Mouse (Mus musculus) Patski (cell line): ENCODE measurements around the gene Dclk2. TPM values are rescaled to one million over a fixed set of nuclear protein-coding genes. Genes with fewer than 3 reads are reported as not detected.
A peak's percentile ranks its signal among the peaks of the same experiment; 100 is the strongest.

Experiments
- ATAC-seq: fragments of 100-300 bp; one replicate; pipeline ENCODE4 v1.8.0; 2021
- CTCF ChIA-PET: fragments of 350-600 bp; sonication (Branson Sonifier 250); formaldehyde crosslinking; loops from one replicate; lab custom pipeline; 2022; ENCODE audit warnings: inconsistent platforms; lab: Charles Lee
- POLR2A ChIA-PET: fragments of 350-600 bp; sonication (Branson Sonifier 250); formaldehyde crosslinking; loops from one replicate; lab custom pipeline; 2022; ENCODE audit warnings: antibody characterized with exemption, inconsistent platforms; lab: Charles Lee
- DNase-seq: peaks from one replicate; pipeline ENCODE4 v3.0.0-alpha.2; 2011; ENCODE audit warnings: low read depth, low spot score
- H3K27me3 ChIP-seq: fragments of 371-371 bp; one replicate; pipeline ENCODE4 v1.5.1; 2021
- CTCF ChIP-seq: fragments of 100-300 bp; IDR thresholded peaks from one replicate; pipeline ENCODE4 v1.5.1; 2021
- in situ Hi-C: fragments of 300-500 bp; cut with MboI; formaldehyde crosslinking; loops from 3 replicates; pipeline ENCODE4 v1.11.1; 2018; ENCODE audit warnings: low pct_unique_long_range_greater_than_20kb, mixed read lengths
- polyA plus RNA-seq: library from polyadenylated mRNA; unstranded; gene quantifications from one replicate; pipeline ENCODE4 v1.2.3, GENCODE M21; 2021

Dclk2 gene
- polyA plus RNA-seq, 1 experiment from 2014 or later, result 21.2 TPM

DNA sequence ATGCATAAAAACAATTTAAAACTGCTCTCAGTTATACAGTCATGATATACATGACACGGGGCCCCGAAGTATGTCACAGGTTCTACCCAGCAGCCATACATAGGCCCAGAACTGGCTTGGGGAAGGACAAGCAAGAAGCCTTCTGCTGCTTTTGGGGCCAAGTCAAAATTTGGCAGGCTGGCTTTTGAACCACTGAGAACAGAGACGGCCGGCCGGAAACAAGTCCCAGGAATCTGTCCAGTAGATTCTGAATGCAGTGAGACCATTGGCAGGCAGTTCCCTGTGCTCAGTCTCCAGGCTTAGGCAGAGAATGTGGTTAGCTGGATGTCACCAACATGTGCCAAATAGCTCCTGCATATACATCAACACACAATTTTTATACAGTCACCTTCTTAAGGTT lies 130.9 kb downstream of the Dclk2 start:
- POLR2A ChIA-PET, result no interaction called here
- CTCF ChIA-PET, result interaction anchor here (0.8 to 3.0 kb wide), 9 partner anchors 12 to 463 kb away, joined by 3 to 11 read pairs (median 3); no protein-coding TSS in a partner anchor
- TF ChIP-seq CTCF, result no peak
- no peak for ATAC-seq
- in situ Hi-C loops, result no loop called here
- no peak for DNase-seq
- no peaks in the 10 kb centered on the region for H3K27me3 ChIP-seq

DNA sequence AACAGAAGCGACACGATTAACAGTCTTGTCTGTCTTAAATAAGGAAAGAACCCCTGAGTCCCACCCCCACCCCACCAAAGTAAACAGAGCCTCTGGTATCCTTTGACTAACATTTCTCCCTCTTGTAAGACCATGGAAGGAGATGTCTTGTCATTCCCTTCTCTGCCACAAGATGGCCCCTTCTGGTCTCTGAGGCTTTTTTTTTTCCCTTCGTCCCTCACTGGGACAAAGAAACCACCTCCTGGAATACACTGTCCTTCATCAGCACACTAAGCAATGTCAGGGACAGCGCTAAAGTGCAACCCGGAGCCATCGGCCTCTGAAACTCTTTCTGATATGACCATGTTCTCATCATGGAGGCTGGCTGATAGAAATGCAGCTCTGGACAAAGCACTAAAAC lies 131.9 kb downstream of the Dclk2 start:
- ChIA-PET CTCF (interaction anchor here (0.7 to 3.0 kb wide), 10 partner anchors 9 to 190 kb away, joined by 3 to 11 read pairs (median 3); no protein-coding TSS in a partner anchor), POLR2A (no interaction called here)
- ATAC-seq, result no peak
- in situ Hi-C loops, result no loop called here
- no peak for TF ChIP-seq CTCF
- DNase-seq, result no peak
- H3K27me3 ChIP-seq, result no peaks in the 10 kb centered on the region

DNA sequence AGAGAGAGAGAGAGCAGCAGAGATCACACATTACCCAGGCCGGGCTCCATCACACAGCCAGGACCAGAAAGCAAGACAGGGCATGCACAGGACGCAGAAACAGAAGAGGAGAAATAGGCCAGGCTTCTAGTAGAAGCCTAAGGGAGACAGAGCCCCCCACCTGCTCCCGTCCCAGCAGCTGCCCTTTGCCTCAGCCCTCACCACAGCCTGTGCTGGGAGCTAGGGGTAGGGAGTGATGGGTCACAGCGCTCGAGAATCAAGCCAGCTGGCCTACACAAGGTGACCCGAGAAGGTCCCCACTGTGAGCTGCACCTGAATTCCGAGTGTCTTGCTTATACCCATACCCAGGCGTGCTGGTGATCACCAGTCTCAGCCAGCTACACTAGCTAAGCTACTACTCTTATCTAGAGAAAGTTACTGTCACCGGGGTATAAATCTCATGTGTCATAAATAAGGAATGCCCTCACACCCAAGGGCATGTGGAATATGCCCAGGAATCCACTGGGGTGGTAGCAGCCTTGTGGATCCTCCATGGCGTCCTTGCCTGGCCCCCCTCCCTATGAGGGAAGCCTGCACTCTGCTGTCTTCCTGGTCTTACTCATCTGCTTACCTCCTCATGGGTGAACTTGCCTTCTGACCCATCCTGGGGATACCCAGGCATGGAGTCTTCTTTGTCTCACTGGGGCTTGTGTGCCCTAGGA lies 133.1 kb downstream of the Dclk2 start:
- POLR2A ChIA-PET, result no interaction called here
- in situ Hi-C loops, result no loop called here

DNA sequence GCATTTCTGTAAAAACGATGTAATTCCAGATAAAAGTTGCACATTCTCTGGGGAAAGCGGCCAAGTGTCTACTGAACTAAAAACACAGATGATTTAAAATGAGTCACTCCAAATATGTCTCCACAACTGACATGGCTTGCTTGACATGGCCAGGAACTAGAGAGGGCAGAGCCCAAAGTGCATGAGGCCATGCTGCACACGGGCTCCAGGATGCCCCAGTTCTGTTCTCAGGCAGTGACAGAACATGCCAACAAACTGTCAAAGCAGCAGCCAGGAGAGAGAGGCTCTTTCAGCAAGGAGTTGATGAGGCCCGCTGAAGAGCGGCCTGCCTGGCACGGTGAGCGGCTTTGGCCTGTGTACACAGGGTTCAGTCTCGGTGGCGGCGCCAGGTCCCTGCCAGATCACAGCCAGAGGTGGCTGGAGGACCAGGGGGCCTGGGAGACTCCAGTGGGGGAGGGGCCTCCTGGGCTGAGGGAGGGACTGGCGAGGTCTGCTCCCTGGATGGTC lies 133.8 kb downstream of the Dclk2 start:
- DNase-seq (no peak), ATAC-seq (peak; percentile 6)
- no peaks in the 10 kb centered on the region for H3K27me3 ChIP-seq
- in situ Hi-C loops, result no loop called here
- ChIA-PET POLR2A (no interaction called here), CTCF (interaction anchor here (1.3 to 2.1 kb wide), 2 partner anchors 11 to 26 kb away, joined by 7 to 9 read pairs; no protein-coding TSS in a partner anchor)
- no peak for TF ChIP-seq CTCF

More for the DNA sequence above, 133.1 kb downstream of the Dclk2 start:
- H3K27me3 ChIP-seq, result no peaks in the 10 kb centered on the region
- peak; percentile 70 for ATAC-seq
- CTCF ChIA-PET, result interaction anchor here (0.7 to 3.0 kb wide), 6 partner anchors 10 to 26 kb away, joined by 3 to 11 read pairs (median 8); no protein-coding TSS in a partner anchor
- TF ChIP-seq CTCF, result no peak
- no peak for DNase-seq

DNA sequence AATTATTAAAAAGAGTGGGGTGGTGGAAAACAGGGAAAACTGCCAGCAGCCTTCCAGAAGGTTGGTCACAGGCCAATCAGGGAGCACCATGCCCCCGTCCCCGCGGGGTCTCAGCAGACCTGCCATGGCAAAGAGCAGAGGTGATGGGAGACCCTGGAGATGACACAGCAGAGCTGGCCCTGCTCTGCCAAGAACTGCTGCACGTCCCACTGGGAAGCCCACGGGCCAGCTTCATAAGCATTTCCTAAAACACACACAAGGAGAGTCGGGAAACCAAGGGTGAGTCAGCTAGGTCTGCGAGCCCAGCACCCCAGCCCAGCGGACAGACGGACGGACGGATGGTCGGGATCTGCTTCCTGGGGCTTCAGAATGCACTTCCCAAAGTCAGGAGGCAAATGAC lies 134.4 kb downstream of the Dclk2 start:
- TF ChIP-seq CTCF, result no peak
- POLR2A ChIA-PET, result no interaction called here
- in situ Hi-C loops, result no loop called here
- CTCF ChIA-PET, result interaction anchor here (0.5 kb wide), 1 partner anchor 612 kb away, joined by 3 read pairs; no protein-coding TSS in a partner anchor
- ATAC-seq (no peak), DNase-seq (no peak)
- no peaks in the 10 kb centered on the region for H3K27me3 ChIP-seq

DNA sequence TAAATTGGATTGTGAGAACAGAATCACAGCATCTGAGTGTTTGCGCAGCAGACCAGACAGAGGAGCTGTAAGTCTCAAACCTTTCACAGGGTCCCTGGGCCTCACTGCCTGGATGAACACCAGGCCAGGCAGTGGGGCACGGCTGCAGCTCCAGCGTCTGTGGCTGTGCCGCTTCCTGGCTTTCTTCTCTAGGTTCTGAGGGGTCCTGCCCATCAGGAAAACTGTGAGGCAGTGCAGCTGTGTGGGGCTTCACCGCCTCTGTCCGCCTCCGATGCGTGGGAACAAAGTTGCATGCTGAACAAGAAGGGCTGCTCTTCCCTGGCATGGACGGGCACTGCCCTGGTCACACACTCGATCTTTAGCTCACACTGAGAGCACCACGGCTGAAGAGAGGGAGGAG lies 135.7 kb downstream of the Dclk2 start:
- no peak for DNase-seq
- in situ Hi-C loops, result no loop called here
- CTCF ChIA-PET, result interaction anchor here (0.6 to 1.5 kb wide), 4 partner anchors 28 to 403 kb away, joined by 3 to 5 read pairs (median 4); no protein-coding TSS in a partner anchor
- no peaks in the 10 kb centered on the region for H3K27me3 ChIP-seq
- TF ChIP-seq CTCF, result no peak
- ATAC-seq, result no peak
- POLR2A ChIA-PET, result interaction anchor here (0.5 to 0.6 kb wide), 2 partner anchors 411 to 456 kb away, joined by 3 to 4 read pairs; no protein-coding TSS in a partner anchor

DNA sequence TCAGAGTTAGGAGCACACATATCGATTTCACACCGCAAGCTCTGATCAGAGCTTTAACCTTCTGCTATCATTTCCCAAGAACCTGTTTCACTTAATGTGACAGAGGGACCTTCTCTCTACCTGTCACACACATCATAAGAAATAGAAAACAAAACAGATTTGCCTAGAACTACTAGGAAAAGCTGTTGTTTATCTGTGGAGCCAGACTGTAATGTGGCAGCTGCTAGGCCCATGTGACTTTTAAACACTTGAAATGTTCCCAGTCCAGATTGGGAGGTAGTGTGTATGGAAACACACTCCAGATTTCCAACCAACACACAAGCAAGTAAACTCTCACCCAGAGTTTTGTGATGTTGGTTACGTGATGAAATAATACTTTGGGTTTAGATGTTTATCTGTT lies 136.6 kb downstream of the Dclk2 start:
- DNase-seq (no peak), ATAC-seq (no peak)
- no peak for TF ChIP-seq CTCF
- in situ Hi-C loops, result no loop called here
- H3K27me3 ChIP-seq, result no peaks in the 10 kb centered on the region
- ChIA-PET POLR2A (no interaction called here), CTCF (no interaction called here)

DNA sequence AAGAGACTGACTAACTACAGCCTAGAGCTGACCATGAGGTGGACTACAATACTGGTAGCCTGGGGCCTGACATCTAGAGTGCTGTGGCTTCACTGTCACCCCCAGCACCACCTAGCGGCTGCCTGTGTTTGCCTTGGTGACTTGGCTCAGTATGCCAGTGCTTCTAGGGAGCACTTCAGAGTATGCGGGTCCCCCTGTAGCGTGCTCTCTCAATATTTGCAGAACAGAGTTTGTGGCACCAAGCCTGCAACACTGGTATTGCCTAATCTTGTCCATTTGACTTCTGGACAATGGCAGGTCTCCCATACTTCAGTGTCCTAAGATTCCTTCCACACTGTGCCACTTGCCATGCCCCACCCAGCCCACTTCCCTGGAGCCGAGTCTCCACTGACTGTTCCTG lies 140.9 kb downstream of the Dclk2 start:
- in situ Hi-C loops, result no loop called here
- DNase-seq (no peak), ATAC-seq (no peak)
- POLR2A ChIA-PET, result no interaction called here
- no peaks in the 10 kb centered on the region for H3K27me3 ChIP-seq
- no peak for TF ChIP-seq CTCF
- CTCF ChIA-PET, result interaction anchor here (1.4 to 4.2 kb wide), 4 partner anchors 9 to 18 kb away, joined by 3 to 13 read pairs (median 7); no protein-coding TSS in a partner anchor

DNA sequence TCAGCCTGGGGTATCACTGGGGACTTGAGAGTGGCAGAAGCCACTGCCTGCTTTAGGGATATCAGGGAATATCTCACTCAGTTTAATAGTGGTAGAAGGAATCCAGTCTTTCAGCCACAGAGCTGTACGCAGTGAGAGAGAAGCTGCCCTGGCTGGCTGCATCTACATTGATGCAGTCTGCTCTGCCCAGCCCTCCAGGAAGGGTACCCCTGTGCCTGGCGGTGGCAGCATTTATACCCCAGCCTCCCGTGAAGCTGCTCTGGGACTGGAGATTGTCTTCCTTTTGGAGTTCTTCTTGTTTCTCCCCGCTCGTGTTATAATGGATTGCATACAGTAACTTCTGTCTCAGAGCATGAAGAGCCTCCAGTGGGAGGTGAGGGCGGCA lies 145.2 kb downstream of the Dclk2 start:
- in situ Hi-C loops, result no loop called here
- ChIA-PET CTCF (interaction anchor here (0.8 to 3.6 kb wide), 2 partner anchors 15 to 354 kb away, joined by 3 to 13 read pairs; no protein-coding TSS in a partner anchor), POLR2A (no interaction called here)
- ATAC-seq (no peak), DNase-seq (no peak)
- H3K27me3 ChIP-seq, result no peaks in the 10 kb centered on the region
- no peak for TF ChIP-seq CTCF

DNA sequence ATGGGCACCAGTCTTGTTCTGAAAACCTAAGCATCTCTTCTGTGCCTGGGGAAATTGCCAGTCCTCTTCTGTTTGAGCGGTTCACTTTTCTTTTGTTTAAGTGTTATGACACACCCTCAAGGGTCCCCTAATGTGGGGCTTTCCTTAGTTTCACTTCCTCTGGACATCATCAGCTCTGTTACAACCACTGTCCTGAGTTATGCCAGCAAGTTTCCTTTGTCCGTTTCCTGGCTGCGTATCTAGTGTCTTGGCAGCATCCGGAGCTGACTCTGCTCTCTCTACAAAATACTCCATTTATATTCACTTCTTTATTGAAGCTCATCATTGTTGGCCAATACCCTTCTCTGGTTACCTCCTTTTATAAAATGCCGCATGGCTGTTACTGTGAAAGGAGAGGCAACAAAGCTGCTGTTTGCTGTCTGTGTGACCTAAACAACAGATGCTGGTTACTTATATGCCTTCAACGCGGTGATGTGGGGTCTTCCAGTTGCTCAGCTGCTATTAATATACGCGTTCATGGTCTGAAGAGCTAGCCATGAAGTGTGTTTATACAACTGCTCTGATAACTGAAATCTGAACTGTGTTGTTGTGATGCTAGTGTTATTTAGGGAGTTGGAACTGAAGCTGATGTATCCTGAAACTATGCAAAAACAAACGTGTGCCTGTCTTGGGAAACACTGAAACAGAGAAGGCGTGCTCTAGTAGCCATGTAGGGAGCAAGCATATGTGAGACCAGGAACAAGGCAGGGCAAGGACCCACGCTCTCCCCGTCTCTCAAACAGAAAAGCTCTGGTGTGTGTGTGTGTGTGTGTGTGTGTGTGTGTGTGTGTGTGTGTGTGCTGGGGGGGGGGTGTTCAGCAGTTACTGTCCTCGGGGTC lies 145.8 kb downstream of the Dclk2 start:
- ATAC-seq (no peak), DNase-seq (no peak)

More for the DNA sequence above, 145.8 kb downstream of the Dclk2 start:
- in situ Hi-C loops, result no loop called here
- POLR2A ChIA-PET, result no interaction called here
- TF ChIP-seq CTCF, result no peak
- CTCF ChIA-PET, result interaction anchor here (0.7 to 3.6 kb wide), 4 partner anchors 12 to 354 kb away, joined by 3 to 13 read pairs (median 3); no protein-coding TSS in a partner anchor
- H3K27me3 ChIP-seq, result no peaks in the 10 kb centered on the region
